Mouse (Mus musculus): ENCODE results near the gene Hs3st3a1.

- no peak for TF ChIP-seq CTCF (IDR thresholded peaks at IDR 0.05; ENCODE audit: extremely low read depth, insufficient read depth, low read length)
- TF ChIP-seq POLR2A (IDR thresholded peaks at IDR 0.05; ENCODE audit: extremely low read depth, insufficient read depth, low read length) = no peak
Measured at GRCm38 (mm10) chr11:64507024-64507423, 71.9 kb downstream of the Hs3st3a1 start.
